Mouse (Mus musculus) limb, embryonic 11.5 days (tissue): ENCODE results near the gene Olfr675. TPM values are rescaled to one million over a fixed set of nuclear protein-coding genes. Genes with fewer than 3 reads are reported as not detected.

ENCODE experiments used
- polyA plus RNA-seq: library from polyadenylated mRNA; unstranded; fragments of >200 nt; fragmentation: Nextera tagmentation; extraction: Ambion mirVana; gene quantifications from 2 replicates; pipeline ENCODE4 v1.2.1, GENCODE M21; 2014

Gene Olfr675
- polyA plus RNA-seq, 1 experiment from 2014 or later, result not detected

Other genes starting within 250 kb of the Olfr675 start
- gene Usp17lb, start 185.9 kb downstream of the Olfr675 start, polyA plus RNA-seq, result not detected in 2 replicates
- gene Usp17la, start 171.5 kb downstream of the Olfr675 start, polyA plus RNA-seq, result not detected in 2 replicates
- gene Olfr665, start 150.4 kb downstream of the Olfr675 start, polyA plus RNA-seq, result not detected in 2 replicates
- gene Olfr666, start 132.5 kb downstream of the Olfr675 start, polyA plus RNA-seq, result not detected in 2 replicates
- not detected in 2 replicates for gene Olfr667, start 107.0 kb downstream of the Olfr675 start, polyA plus RNA-seq
- gene Olfr668, start 100.4 kb downstream of the Olfr675 start, polyA plus RNA-seq, result not detected in 2 replicates
- not detected in 2 replicates for gene Olfr669, start 94.2 kb downstream of the Olfr675 start, polyA plus RNA-seq
- gene Olfr670, start 65.8 kb downstream of the Olfr675 start, polyA plus RNA-seq, result not detected in 2 replicates
- gene Olfr671, start 49.3 kb downstream of the Olfr675 start, polyA plus RNA-seq, result not detected in 2 replicates
- gene Olfr672, start 26.4 kb downstream of the Olfr675 start, polyA plus RNA-seq, result not detected in 2 replicates
- not detected in 2 replicates for gene Olfr676, start 4.2 kb upstream of the Olfr675 start, polyA plus RNA-seq
- not detected in 2 replicates for gene Olfr677, start 22.9 kb upstream of the Olfr675 start, polyA plus RNA-seq
- not detected in 2 replicates for gene Olfr678, start 36.0 kb upstream of the Olfr675 start, polyA plus RNA-seq
- not detected in 2 replicates for gene Olfr679, start 52.7 kb upstream of the Olfr675 start, polyA plus RNA-seq
- not detected in 2 replicates for gene Olfr680-ps1, start 64.4 kb upstream of the Olfr675 start, polyA plus RNA-seq
- gene Olfr681, start 88.4 kb upstream of the Olfr675 start, polyA plus RNA-seq, result not detected in 2 replicates
- not detected in 2 replicates for gene Olfr683, start 118.6 kb upstream of the Olfr675 start, polyA plus RNA-seq
- gene Olfr684, start 135.2 kb upstream of the Olfr675 start, polyA plus RNA-seq, result not detected in 2 replicates
- not detected in 2 replicates for gene Olfr685, start 157.6 kb upstream of the Olfr675 start, polyA plus RNA-seq
- gene Olfr686, start 179.0 kb upstream of the Olfr675 start, polyA plus RNA-seq, result not detected in 2 replicates